Mouse (Mus musculus) olfactory bulb, adult 2 months (tissue): ENCODE measurements around the gene Tpmt.

Source experiments
- CTCF ChIP-seq: fragments of 200-500 bp; IDR thresholded peaks from 2 replicates; pipeline ENCODE4 v1.5.1; 2012; ENCODE audit warnings: low read depth, mild to moderate bottlenecking, low read length, moderate library complexity; ENCODE audit not compliant: insufficient read depth
- POLR2A ChIP-seq: fragments of 200-500 bp; IDR thresholded peaks from 2 replicates; pipeline ENCODE4 v1.6.1; 2012; ENCODE audit warnings: mild to moderate bottlenecking, low read depth, low read length, moderate library complexity; ENCODE audit not compliant: insufficient read depth

- TF ChIP-seq POLR2A = no peak
- no peak for TF ChIP-seq CTCF
These were observed 3.5 kb upstream of the Tpmt start for GRCm38 (mm10) chr13:47047996-47048395.
